Comparison of ENCODE assay signal across 28 mouse cellular contexts in the genomic region with DNA sequence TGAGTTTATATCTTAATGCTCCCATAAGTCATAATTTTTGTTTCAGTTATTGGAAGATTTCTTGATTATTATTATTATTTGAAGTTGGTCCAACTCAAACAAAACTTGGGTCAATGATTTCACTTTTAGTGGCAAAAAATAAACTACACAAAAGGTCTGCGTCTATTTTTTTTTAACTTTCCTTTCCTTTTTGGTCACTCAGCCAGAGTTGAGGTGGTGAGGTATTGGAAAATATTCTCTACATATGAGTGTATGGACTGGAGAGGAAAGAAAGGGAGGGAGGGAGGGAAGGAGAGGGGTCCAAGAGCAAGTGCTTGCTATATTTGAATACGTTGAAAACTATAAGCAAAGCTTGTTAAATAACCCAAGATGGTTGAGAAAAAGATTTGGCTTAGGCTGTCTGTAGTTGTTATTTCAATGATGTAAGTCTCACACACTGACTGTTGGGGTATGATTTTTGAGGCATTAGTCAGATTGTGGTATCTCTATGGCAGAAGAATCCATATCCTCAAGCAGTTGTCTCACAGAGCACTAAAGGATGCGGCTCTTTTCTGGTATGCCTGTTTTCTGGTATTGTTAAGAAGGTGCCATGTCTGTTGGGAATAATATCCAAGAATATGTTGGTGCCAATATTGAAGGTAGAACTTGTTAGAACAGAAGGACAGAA.
"Had no signal": no experiment of that assay in that cellular context is flagged by ENCODE, and none has a peak within 500 bp of the region (broad histone marks: within the 10 kb centered on the region; RNA-seq: fewer than 3 reads in every experiment).

No protein-coding gene starts in this region.

- H3K4me2 ChIP-seq: heart, embryonic 11.5 days; heart, embryonic 13.5 days; heart, embryonic 15.5 days; hindbrain, embryonic 12.5 days; hindbrain, embryonic 15.5 days; kidney, embryonic 15.5 days; limb, embryonic 12.5 days; liver, embryonic 11.5 days; liver, embryonic 13.5 days; liver, embryonic 15.5 days had no signal

- H3K27me3 ChIP-seq: heart, embryonic 13.5 days; heart, embryonic 15.5 days; hindbrain, embryonic 12.5 days; hindbrain, embryonic 15.5 days; kidney, embryonic 15.5 days; limb, embryonic 12.5 days; liver, embryonic 13.5 days; liver, embryonic 15.5 days had no signal

- H3K27ac ChIP-seq: gastrocnemius, adult 2 months; heart, adult 2 months; heart, embryonic 13.5 days; heart, embryonic 15.5 days; hindbrain, embryonic 10.5 days; hindbrain, embryonic 12.5 days; hindbrain, embryonic 15.5 days; hindbrain, postnatal 0 days; kidney, embryonic 15.5 days; layer of hippocampus, adult 2 months; left cerebral cortex, adult 2 months; limb, embryonic 10.5 days; limb, embryonic 12.5 days; liver, embryonic 13.5 days; liver, embryonic 15.5 days had no signal

- H3K9ac ChIP-seq: heart, embryonic 13.5 days; heart, embryonic 15.5 days; hindbrain, embryonic 12.5 days; hindbrain, embryonic 15.5 days; kidney, embryonic 15.5 days; limb, embryonic 12.5 days; liver, embryonic 13.5 days; liver, embryonic 15.5 days had no signal

- H3K4me1 ChIP-seq: heart, embryonic 15.5 days; hindbrain, embryonic 10.5 days; hindbrain, embryonic 12.5 days; hindbrain, embryonic 15.5 days; kidney, embryonic 15.5 days; limb, embryonic 10.5 days; limb, embryonic 12.5 days; liver, embryonic 13.5 days; liver, embryonic 15.5 days had no signal

- DNase-seq: gastrocnemius, adult 2 months; gastrocnemius, postnatal 10 days; gastrocnemius, postnatal 25 days; heart, adult 2 months; heart, postnatal 4 days; kidney, adult 11 months; kidney, adult 2 months; kidney, adult 9 months; kidney, postnatal 10 days; kidney, postnatal 25 days; kidney, postnatal 4 days; liver; liver, embryonic 13.5 days had no signal

- ATAC-seq: hindbrain, postnatal 0 days; intestine, embryonic 16.5 days had no signal

- H3K9me3 ChIP-seq: heart, embryonic 13.5 days; heart, embryonic 15.5 days; hindbrain, embryonic 10.5 days; hindbrain, embryonic 12.5 days; hindbrain, embryonic 15.5 days; kidney, embryonic 15.5 days; limb, embryonic 10.5 days; limb, embryonic 12.5 days; liver, embryonic 13.5 days; liver, embryonic 15.5 days had no signal

- H3K36me3 ChIP-seq: heart, embryonic 13.5 days; heart, embryonic 15.5 days; hindbrain, embryonic 10.5 days; hindbrain, embryonic 12.5 days; hindbrain, embryonic 15.5 days; kidney, embryonic 15.5 days; limb, embryonic 10.5 days; limb, embryonic 12.5 days; liver, embryonic 13.5 days; liver, embryonic 15.5 days had no signal

- H3K4me3 ChIP-seq: gastrocnemius, adult 2 months; heart, adult 2 months; heart, embryonic 13.5 days; heart, embryonic 15.5 days; hindbrain, embryonic 10.5 days; hindbrain, embryonic 12.5 days; hindbrain, embryonic 15.5 days; kidney, embryonic 15.5 days; layer of hippocampus, adult 2 months; left cerebral cortex, adult 2 months; limb, embryonic 10.5 days; limb, embryonic 12.5 days; liver, embryonic 13.5 days; liver, embryonic 15.5 days had no signal
